Mouse (Mus musculus): ENCODE results near the gene Ociad1.
A peak's percentile ranks its signal among the peaks of the same experiment; 100 is the strongest.
"Not testable (repeated sequence)": the region's sequence is repeated elsewhere in the genome, so short reads cannot be mapped to it uniquely, and the experiment has no call there.

The Ociad1 gene

DNA sequence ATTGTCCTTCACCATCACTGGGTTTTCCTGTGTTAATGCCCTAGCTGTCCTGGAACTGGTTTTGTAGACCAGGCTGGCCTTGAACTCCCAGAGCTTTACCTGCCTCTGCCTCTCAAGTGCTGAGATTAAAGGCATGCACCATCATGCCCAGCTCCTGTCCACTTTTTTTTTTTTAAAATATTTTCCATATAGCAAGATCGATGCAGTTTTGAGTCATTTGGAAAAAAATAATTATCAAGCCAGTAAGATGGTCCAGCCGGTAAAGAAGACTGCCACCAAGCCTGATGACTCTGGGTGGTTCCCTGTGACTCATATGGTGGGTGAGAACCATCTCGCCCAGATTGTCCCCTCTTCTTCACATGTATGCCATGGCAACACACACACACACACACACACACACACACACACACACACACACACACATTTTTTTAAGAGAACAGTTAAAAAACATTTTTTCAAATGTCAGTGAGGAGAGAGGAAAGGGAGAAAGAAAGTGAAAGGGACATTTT, 7.1 kb upstream of the Ociad1 start:
- no peak for DNase-seq (ENCODE audit: low spot score in 2 of 2)

DNA sequence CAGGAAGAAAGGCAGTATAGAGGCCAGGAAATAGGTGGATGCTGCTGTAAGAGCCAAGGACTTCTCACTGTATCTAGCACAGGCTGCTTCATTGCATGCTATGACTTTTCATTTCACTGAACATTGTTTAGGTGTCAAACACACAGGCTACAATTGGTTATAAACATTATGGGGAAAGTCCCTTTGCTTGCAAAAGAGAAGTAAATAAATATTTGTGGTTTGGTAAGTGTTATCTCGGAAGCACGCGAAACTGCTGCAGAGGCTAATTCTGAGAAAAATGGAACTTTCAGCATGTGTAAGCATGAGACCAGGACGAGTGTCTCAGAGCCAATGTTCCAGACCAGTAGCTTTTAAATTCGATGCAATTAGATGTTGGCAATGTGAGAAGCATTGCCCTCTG, 6.0 kb upstream of the Ociad1 start:
- DNase-seq (ENCODE audit: low spot score in 2 of 2) = no peak

DNA sequence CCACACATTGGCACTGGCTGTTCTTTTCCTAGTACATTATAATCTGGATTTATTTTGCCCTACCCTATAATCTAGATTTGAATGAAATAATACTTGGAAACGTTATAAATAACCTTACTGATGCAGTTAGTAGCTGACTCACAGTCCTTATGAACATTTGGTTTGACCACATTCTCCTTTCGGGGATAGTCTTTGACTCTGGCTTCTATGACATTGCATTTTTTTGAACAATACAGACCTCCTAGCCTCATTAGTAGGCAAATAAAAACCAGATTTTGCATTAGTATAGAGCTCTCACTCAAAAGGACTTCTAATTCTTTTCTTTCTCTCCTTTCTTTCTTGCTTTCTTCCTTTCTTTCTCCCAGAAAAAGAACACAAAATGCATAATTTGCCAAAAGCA, 2.7 kb upstream of the Ociad1 start:
- no peak for DNase-seq (ENCODE audit: low spot score in 2 of 2)

DNA sequence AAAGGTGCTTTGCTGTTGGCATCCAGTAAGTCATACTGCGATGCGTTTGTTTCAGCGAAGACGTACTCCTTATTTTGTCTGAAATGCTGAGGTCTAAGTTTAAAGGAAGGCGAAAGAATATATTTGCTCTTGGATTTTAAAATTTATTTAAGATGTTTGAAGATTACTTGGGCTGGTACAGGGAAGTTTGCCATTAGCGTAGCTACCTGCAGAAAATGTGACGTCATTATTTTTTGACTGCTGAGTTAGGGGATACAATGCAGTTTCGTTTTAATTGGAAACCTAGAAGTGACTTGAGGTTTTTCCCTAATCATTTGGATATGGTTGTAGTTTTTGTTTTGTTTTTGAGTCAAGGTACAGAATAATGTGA, 859 bp downstream of the Ociad1 start:
- no peak for DNase-seq (ENCODE audit: low spot score in 2 of 2)

DNA sequence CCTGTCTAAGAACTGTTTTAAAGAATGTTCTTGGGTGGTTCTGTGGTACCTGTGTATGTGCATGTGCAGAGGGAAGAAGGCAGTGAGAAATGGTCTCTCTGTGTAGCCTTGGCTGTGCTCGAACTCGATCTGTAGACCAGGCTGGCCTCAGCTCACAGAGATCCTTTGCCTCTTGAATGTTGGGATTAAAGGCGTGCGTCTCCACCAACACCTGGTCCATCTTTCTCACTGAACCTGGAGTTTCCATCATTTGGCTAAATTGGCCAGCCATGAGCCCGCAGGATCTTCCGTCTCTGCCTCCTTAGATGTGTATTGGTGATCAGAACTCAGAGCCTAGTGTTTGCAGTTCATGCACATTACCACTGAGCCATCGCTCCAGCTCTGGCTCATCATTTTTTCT, 2.4 kb downstream of the Ociad1 start:
- DNase-seq (ENCODE audit: low spot score in 2 of 2) = no peak

DNA sequence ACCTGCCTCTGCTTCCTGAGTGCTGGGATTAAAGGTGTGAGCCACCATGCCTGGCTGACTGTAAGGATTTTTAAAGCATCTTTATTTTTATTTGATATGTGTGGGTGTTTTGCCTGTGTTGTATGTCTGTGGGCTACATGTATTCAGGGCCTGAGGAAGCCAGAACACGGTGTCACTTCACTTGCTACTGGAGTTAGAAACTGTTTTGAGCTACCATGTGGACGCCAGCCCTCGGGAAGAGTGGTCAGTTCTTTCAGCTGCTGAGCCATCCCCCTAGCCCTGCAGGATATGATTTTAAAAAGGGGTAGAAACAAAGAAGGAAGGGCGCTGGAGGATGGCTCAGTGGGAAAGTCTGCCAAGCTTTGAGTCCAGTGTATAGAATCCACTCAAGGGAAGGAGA, 3.3 kb downstream of the Ociad1 start:
- no peak for DNase-seq (ENCODE audit: low spot score in 2 of 2)

DNA sequence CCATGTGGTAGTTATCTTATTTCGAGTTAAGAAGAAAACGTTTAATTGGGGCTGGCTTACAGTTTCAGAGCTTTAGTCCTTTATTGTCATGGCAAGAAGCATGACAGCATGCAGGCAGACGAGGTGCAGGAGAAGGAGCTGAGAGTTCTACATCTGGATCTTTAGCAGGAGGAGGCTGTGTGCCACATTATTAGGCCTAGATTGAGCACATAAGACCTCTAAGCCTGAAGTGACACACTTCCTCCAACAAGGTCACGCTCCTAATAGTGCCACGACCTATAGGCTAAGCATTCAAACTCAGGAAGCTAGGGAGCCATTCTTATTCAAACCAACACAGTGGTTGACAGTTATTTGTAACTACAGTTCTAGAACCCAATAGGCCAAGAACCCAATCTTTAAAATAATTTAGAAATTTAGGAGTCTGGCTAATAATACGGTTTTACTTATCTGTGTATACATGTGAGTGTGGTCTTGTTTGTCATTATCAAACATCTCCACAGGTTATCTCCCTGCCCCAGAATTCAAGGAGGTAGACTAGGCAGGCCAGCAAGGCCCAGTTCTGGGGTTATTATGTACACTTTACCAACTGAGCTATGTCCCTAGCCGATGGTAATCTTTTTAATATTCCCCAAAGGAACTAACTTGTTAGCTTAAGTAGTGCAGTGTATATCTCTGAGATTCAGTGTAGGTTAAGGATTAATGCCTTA, 9.2 kb downstream of the Ociad1 start:
- DNase-seq (ENCODE audit: low spot score in 2 of 2) = no peak

DNA sequence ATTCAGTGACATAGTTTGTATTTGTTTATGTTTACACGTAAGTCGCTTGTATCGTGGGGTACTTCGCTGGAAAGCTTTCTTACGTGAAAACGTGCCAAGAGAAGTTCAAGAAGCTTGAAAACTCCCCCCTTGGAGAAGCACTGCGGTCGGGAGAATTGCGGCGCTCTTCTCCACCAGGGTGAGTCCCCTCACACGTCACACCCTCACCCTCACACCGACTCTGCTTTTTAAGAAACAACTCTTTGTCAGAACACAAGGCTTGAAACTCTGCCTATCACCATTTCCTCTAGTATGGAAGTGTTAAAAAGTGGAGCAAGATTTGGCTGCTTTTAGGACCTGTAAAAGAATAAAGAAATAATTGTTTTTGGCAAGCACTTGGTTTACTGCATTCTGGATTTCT, 11.9 kb downstream of the Ociad1 start:
- DNase-seq (ENCODE audit: low spot score in 2 of 2) = no peak

DNA sequence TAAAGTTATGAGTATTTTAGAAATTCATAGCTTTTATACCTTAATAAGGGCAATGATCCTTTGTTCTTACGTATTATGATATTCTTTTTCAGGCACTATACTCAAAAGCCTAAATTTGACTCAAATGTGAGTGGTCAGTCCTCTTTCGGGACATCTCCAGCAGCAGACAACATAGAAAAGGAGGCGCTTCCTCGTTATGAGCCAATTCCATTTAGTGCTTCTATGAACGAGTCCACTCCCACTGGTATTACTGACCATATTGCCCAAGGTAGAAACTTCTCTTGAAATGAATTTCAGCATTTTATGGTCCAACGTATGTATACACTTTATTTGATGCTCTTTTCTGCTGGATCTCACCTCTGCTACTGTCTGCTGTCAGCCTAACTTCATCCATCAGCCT, 13.9 kb downstream of the Ociad1 start:
- DNase-seq (ENCODE audit: low spot score in 2 of 2) = no peak

DNA sequence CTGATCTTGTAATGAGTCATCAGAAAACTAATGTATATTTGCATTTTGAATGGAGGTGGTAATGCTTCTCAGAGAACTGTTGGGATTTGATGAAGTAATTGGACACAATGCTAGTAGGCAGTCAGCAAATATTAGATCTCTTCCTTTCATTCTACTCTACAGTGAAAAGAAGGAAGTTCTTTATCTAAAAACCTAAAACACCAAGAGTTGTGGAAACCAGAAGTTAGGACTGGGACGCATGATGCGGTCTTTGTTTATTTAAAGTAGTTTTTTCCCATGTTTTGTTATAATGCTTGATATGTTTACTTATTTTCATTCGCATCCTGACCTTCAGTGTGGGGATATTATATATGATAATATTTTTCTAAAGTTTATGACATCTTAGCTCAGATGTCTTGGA, 14.7 kb downstream of the Ociad1 start:
- DNase-seq (ENCODE audit: low spot score in 2 of 2) = no peak

DNA sequence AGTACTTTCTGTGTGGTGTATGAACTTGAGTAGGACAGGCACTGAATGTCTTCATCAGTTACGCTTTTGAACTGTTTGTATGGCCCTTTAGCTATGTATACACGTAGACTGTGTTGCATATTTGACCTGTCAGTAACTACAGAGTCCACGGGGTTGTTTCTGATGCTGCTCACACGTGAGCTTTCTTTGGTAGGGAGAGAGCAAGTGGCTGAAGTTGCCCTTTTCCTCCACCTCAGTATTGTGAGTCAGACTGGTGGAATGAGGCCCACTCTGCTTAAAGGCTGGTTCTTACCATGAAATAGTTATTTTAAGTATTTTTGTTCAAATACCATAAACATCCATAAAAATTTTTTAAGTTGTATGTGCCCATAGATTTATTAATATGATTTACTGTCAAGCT, 16.9 kb downstream of the Ociad1 start:
- no peak for DNase-seq (ENCODE audit: low spot score in 2 of 2)

DNA sequence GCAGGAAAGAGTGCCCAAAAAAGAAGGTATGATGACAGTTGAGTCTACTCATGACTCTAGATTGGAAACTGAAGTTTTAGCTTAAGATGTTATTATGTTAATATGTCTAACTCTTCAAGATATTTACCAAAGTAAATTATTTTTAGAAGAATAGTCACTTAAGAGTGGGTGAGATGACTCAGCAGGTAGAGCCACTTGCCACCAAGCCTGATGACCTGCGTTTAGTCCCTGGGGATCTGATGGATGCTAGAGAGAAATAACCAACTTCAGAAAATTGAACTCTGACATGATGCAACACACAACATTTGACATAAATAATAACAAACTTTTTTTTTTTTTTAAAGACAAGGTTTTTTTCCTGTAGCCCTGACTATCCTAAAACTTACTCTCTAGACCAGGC, 17.8 kb downstream of the Ociad1 start:
- DNase-seq (ENCODE audit: low spot score in 2 of 2) = no peak

DNA sequence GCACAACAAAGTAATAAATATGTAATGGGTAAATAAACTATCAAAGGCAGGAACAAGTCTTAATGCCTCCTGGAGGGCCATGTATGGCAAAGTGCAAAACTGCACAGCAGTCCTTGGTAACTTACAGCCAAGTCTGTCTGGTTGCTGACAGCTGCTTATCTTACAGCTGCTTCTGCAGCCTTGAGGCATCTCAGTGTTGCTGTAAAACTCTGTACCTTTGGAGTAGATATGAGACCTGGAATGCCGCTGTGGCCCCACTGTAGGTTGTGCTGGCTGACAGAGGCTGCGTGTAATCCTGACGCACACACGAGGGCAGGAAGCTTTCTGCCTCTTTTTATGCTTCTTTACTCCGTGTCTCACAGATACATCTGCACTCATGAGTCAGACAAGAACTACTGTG, 18.9 kb downstream of the Ociad1 start:
- DNase-seq (ENCODE audit: low spot score in 2 of 2) = no peak

DNA sequence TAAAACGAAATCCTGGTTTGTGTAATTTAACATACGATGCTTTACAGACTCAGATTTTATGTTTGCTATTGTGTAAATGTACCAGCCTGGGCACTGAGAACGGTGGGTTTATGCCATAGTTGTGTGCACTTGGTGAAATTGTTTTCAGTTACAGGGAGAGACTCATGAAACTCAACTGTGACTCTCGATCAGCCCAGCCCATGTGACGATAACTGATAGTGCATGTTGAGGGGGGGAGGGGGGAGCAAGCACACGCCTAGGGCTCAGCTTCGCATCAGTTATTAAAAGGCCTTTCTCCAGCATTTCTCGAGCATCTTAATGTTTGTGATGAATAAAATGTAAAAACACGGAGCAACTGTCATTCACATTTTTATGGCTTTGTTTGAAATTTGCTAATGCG, 21.0 kb downstream of the Ociad1 start:
- no peak for DNase-seq (ENCODE audit: low spot score in 2 of 2)

DNA sequence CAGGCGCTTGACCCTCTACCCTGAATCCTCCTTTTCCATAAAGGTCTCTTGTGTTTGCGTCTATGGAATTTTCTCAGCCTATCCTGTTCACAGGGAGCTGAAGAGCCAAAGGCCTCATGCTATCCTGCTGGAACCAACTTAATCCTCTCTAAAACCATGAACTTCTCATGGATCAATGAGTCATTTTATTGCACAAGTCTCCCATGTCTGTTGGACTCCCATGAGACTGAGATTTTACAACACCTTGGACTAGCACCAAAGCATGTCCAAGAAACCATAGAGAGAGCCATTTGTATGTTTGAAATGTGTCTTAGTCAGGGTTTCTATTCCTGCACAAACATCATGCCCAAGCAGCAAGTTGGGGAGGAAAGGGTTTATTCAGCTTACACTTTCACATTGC, 22.1 kb downstream of the Ociad1 start:
- DNase-seq (ENCODE audit: low spot score in 2 of 2) = no peak

DNA sequence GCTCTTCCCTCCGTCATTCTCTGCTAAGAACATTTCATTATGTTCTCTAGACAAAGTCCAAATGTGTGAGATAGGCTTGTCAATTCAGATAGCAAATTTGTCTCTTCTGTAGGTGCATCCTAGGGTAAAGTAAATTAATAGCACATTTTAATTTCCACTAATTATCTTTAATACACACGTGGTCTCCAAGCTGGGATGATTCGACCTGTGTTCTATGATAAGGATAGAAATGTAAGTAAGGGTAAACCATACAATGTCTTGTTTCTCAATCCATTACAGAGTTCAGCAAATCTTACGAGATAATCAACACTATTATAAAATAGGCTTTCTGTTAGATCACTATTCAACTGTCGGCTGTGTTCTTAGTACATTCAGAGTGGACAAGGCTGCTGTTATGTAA, 26.7 kb downstream of the Ociad1 start:
- DNase-seq (ENCODE audit: low spot score in 2 of 2) = no peak

DNA sequence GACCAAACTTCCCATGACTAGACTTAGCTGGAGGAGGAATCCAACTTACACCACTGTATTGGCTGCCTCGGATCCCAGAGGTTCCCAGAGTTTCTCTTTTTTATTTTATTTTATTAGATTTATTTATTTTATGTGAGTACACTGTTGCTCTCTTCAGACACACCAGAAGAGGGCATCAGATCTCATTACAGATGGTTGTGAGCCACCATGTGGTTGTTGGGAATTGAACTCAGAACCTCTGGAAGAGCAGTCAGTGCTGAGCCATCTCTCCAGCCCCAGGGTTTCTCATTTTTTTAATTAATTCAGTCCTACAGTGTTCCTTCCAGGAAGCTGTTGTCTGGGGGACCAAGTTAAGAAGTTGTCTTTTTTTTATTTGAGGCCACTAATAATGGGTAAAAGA, 30.1 kb downstream of the Ociad1 start:
- DNase-seq (ENCODE audit: low spot score in 2 of 2) = not testable (repeated sequence)

DNA sequence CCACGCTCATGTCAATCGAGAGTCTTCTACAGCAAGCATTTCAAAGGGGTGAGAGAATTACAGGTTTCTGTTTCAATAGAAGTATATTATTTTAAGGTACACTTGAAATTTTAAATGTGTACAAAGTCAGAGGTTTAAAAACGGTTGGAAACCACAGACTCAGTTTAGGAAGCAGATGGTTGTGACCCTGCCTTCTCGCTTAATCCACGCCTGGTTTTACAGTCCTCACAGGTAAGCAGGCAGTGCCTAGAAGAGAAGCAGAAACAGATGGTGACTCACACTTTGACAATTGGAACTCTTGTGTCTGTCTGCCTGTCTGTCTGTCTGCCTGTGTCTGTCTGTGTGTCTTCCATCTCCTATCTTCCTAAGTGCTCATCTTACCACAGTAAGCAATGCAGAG, 31.0 kb downstream of the Ociad1 start:
- no peak for DNase-seq (ENCODE audit: low spot score in 2 of 2)

DNA sequence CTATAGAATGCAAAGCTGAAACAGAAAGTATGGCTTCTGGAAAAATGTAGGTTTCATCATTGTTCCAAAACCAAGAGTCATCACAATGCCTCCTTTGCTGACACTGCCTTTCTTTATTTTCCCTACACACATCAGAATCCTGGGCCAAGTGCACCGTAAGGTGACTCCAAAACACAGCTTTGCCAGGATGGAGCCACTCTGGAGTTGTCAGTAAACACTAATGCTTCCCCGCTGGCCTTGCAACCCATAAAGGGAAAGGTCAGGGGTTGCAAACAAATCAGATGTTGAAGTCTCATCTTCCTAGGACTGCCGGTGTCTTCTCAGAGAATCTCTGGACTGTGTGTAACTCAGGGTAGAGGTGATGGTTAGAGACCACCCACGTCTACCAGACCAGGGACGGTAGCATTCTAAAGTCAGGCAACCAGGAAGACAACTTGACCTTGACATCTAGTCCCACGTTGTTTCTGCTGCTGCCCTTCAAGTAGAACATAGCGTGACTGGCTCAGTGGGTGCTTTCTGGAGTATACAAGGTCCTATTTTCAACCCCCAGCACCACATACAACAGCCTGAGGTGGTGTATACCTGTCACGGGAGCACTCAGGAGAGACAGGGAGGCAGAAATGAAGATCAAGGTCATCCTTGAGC, 32.1 kb downstream of the Ociad1 start:
- DNase-seq (ENCODE audit: low spot score in 2 of 2) = no peak

DNA sequence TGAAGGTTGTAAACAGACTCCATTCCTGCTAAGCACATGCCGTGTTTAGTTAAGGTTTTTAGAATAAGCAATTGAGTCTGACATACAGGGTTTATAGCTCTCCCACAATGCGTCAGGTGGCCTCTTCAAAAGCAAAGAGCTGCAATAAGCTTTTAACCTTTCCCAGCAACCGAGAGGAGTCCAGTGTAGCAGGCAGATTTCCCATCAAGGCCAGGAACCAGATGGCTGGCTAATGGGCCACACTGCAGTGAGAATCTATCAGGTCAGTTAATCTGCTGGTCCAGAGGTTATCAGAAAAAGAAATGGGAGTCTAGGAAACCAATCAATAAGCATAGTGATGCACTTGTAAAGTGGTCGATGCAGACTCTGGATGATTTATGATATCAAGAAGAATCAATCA, 38.4 kb downstream of the Ociad1 start:
- DNase-seq (ENCODE audit: low spot score in 2 of 2) = no peak

DNA sequence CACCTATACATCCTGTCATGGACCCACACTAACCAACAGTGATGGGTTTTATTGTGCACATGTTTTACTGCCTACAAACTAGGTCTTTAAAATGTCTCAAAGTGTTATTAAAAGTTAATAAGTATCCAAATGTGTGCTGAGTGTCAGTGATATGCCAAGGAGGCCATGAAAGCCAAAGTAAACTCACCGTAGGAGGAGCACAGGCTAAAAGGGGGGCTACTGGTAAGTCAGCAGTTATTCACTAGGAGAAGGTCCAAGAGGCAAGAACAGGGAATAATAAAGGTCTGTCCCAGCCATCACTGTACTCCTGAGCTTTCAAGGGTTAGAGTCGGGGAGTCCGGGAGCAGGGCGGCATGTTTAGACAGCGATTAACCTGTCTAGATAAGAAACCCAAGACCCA, 43.9 kb downstream of the Ociad1 start:
- no peak for DNase-seq (ENCODE audit: low spot score in 2 of 2)

DNA sequence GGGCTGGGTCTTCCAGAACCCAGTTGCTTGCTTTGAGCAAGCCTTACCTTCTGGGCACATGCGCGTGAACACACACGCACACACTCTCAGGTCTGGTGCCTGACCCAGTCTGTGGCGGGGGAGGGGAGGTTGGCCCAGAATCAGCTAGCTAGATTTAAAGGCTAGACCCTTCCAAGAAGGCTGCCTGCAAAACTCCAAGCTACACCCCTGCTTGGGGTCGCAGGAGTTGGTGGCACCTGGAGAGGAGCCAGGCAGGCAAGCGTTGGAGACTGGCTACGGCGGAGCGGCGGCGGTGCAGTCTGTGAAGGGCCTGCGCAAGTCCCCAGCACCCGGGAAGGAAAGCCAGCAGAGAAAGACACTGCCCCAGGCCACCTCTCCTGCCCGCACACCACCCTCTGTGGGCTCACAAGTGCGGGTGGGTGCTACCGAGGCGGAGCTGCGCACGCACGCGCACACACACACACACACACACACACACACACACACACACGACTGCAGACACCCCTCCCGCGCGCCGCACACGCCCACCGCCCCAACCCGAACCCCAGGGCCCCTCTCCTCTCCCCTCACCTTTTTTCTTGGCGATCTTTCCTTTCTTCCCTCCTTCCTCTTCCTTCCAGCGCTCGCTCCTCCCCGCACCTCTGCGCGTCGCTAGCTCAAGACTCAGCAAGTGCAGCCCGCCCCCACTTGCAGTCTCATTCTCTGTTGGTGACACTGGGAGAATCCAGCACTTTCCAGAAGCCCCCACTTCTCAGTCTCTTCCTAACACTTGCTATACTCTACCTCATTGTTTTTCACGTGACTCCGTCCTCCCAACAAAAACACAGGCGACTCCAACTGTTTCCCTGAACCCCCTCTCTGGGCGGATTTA, 45.6 kb downstream of the Ociad1 start:
- peak in 1 of 2 experiments; percentile 50 for DNase-seq (ENCODE audit: low spot score in 2 of 2)

DNA sequence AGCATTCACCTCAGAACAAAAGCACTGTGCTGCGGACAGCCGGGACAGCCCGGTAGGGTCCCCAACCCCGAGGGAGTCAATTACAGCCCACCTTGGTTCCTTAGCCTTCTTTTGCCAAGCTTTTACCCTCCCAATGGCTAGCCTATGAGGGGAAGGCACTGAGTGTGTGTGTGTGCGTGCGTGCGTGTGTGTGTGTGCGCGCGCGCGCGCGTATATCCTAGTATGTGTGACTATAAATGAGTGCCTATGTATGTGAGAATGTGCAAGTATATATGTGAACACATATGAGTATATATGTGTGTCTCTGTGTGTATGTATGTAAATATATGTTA, 46.2 kb downstream of the Ociad1 start:
- no peak for DNase-seq (ENCODE audit: low spot score in 2 of 2)

Data from urinary bladder, adult 18-20 months (tissue).